Mouse (Mus musculus): ENCODE measurements around the gene Klhl5. TPM values are rescaled to one million over a fixed set of nuclear protein-coding genes. Genes with fewer than 3 reads are reported as not detected.

Gene Klhl5
- total RNA-seq (2017): 24.7 and 29.1 TPM in 2 replicates

DNA sequence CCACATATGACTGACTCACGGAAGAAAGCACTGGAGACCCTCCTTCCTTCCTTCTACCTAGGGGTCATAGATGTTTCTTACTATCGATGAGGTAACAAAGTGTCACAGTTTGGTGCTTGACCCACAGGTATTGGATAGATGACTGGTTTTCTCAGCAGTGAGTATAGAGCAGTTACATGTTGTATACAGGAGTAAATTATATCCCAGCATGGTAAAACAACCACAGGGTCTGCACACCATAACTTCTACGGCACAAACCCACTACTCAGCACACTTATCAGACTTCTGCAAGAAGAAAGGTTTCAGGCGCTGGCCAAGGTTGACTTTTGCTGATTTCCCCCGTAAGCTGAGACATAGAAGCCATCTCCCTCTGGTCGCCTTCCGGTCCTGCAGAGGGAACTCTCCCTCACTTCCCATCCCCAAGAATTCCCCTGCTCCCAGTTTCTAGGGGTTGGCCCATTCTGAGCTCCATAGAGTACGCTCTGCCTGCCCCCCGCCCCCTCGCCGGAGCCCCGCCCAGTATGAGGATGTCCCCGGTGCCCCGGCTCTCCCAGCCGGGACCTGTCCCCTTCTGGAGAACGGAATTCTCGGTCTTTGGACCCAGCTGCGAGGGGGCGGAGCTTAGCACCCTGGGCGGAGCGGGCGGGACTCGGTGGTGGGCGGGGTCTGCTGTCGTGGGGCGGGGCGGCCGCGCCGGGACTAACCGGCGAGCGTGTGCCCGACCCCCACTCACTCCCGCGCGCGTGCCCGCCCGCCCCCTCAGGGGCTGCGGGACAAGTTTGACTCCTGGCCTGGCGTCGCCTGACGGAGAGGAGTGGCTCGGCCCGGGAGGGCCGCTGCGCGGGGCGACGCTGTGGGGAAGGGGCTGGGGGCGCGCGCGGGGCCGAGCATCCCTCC is at the start of gene Klhl5:
Gene Klhl5 (plus strand): TSS at position 664 of the 897 bp plus-strand sequence.
- peak; percentile 75 for ATAC-seq (ENCODE audit: extremely low read depth, insufficient number of reproducible peaks, low FRiP score, poor library complexity, severe bottlenecking)

GRCm38 (mm10) chr5:65057596-65057995 is 49.7 kb upstream of the Klhl5 start:
- no peak for ATAC-seq (ENCODE audit: extremely low read depth, insufficient number of reproducible peaks, low FRiP score, poor library complexity, severe bottlenecking)

DNA sequence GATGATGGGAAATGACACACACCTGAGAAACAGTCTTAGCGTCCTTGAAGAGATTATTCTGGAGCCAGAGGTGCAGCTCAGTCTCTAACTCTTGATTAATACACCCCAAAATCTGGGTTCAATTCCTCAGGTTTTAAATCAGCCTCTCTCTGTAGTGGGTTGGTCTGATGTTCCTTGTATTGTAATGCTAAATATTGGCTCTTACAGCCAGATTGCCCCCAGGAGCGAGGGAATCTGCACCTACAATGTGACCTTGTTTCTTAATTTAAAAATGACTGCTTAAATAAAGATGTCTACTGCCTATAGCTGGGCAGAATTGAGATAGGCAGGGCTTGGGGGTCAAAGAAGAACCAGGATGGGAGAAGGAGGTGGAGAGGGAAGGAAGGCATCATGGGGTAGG is 47.5 kb upstream of the Klhl5 start:
- no peak for ATAC-seq (ENCODE audit: extremely low read depth, insufficient number of reproducible peaks, low FRiP score, poor library complexity, severe bottlenecking)

DNA sequence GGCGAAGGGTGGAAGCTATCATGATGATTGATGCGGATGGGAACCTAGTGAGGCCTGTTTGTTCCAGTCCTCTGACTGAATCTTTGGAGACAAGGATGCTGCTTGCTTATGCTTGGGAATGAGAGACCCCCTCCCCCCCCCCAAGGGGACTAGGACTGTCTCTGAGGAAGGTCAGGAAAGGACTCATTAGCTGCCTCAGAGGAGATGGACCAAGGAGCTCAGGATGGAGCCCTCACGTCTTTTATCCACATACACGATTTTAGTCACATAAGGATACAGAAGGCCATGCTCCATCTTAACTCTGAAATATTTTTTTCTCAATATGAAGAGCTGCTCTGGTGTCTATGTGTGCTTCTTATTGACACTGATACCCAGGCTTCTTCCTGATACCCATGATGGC is 45.1 kb upstream of the Klhl5 start:
- ATAC-seq (ENCODE audit: extremely low read depth, insufficient number of reproducible peaks, low FRiP score, poor library complexity, severe bottlenecking): no peak

GRCm38 (mm10) chr5:65063266-65063665 is 44.1 kb upstream of the Klhl5 start:
- ATAC-seq (ENCODE audit: extremely low read depth, insufficient number of reproducible peaks, low FRiP score, poor library complexity, severe bottlenecking): no peak

DNA sequence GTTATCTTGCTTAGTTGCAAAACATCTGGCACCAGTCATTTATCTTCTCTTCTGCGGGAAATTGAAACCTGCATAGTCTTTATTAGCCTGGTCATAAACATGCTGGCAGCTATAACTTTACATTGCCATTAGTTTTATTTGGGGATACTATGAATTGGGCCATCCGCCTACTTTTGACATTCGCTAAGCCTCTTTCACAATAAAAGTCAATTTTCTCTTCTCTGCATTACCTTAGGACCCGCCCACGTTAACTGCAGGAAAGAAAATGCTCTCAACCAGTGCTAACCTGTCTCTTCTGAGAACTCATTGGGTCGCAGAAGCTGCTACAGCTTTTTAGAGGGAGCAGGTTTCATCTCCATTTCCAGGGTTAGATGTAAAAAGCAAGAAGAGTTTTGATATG is 39.2 kb upstream of the Klhl5 start:
- ATAC-seq (ENCODE audit: extremely low read depth, insufficient number of reproducible peaks, low FRiP score, poor library complexity, severe bottlenecking): no peak

DNA sequence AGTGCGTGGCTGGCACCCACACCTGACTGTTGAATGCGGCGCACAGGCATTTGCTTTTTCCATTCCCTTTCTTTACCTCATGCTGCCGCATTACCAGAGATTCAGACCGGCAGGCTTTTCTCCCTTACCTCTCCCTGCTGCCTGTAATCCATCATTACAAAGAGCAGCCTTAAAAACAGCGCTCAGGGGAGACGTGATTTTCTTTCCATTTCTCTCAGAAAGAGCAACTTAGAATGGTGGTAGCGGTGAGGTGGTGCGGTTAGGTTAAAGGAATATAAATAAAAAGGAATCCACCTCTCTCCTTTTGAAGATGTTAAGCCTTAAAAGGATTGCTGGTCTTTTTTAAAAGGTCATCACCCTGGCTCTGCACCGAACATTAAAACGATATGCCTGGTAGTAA is 37.5 kb upstream of the Klhl5 start:
- no peak for ATAC-seq (ENCODE audit: extremely low read depth, insufficient number of reproducible peaks, low FRiP score, poor library complexity, severe bottlenecking)

DNA sequence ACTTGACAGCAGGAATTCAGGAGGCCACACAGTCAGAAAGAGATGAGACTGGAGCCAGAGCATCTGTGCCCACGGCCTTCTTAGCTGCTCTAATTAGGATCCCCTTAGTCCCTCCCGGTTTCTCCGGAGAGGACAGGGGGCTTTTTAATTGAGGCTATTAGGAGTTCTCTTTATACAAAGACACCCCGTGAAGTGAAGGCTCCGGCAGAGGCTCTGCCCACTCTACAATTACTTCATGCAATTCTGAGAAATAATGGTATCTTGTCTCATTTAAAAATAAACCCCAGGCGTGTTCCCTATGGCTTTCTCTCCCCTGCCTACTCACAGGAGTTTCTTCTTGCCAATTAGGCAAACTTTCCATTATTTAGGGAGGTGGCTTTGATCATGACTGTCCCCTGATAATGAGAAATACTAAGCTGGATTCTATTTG is 35.6 kb upstream of the Klhl5 start:
- no peak for ATAC-seq (ENCODE audit: extremely low read depth, insufficient number of reproducible peaks, low FRiP score, poor library complexity, severe bottlenecking)

GRCm38 (mm10) chr5:65073247-65073646 is 34.1 kb upstream of the Klhl5 start:
- no peak for ATAC-seq (ENCODE audit: extremely low read depth, insufficient number of reproducible peaks, low FRiP score, poor library complexity, severe bottlenecking)

- ATAC-seq (ENCODE audit: extremely low read depth, insufficient number of reproducible peaks, low FRiP score, poor library complexity, severe bottlenecking): no peak
Measured at GRCm38 (mm10) chr5:65074693-65075092, 32.6 kb upstream of the Klhl5 start.

DNA sequence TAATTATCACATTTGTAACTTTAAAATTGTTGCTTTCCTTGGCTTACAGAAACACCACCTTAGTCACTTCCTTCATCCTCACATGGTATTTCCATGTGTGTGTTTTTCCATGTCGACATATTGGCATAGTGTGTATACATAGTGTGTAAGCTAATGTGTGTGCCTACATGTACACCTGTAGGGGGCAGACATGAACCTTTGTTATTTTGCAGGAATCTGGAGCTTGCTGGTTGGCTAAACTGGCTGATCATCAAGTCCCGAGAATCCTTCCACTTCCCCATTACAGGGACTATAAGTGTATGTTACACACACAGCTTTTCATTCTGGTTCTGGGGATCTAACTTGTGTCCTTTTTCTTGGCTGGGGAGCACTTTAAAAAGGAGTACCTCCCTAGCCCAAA is 31.3 kb upstream of the Klhl5 start:
- peak; percentile 45; the same call in 1 of the 2 replicates for ATAC-seq (ENCODE audit: extremely low read depth, insufficient number of reproducible peaks, low FRiP score, poor library complexity, severe bottlenecking)

GRCm38 (mm10) chr5:65076748-65077147 is 30.6 kb upstream of the Klhl5 start:
- ATAC-seq (ENCODE audit: extremely low read depth, insufficient number of reproducible peaks, low FRiP score, poor library complexity, severe bottlenecking): no peak

GRCm38 (mm10) chr5:65078081-65078480 is 29.3 kb upstream of the Klhl5 start:
- no peak for ATAC-seq (ENCODE audit: extremely low read depth, insufficient number of reproducible peaks, low FRiP score, poor library complexity, severe bottlenecking)

GRCm38 (mm10) chr5:65079881-65080280 is 27.5 kb upstream of the Klhl5 start:
- ATAC-seq (ENCODE audit: extremely low read depth, insufficient number of reproducible peaks, low FRiP score, poor library complexity, severe bottlenecking): no peak

DNA sequence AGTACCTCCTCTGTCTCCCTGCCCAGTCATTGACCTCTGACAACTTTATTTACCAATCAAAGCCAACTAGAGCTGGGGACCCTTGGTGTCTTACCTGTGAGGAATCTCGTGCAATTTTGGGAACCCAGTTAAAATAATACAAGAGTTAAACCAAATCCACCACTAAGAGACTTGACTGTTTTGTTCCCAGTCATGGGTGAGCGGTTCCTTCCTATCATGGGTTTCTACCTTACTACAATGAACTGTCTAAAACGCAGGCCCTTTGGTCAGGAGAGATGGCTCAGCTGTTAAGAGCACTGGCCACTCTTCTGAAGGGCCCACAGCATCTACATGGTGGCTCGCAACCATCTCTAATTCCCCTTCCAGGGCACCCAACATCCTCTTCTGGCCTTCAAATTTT is 25.5 kb upstream of the Klhl5 start:
- no peak for ATAC-seq (ENCODE audit: extremely low read depth, insufficient number of reproducible peaks, low FRiP score, poor library complexity, severe bottlenecking)

DNA sequence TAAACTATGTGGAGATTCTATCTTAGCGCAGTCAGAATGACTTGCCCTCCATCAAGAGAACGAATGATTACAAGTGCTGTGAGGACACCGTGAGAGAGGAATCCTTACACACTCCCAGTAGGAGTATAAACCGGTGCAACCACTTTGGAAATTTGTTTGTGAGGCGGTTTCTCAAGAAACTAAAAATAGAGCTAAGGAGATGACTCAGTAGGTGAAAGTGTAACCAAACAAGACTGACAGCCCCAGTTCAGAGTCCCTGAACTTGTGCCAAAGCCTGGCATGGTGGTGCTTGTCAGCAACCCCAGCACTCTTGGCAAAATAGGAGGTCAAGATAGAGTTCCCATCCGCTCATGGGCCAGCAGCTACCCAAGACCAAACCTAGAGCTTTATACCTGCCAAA is 20.8 kb upstream of the Klhl5 start:
- ATAC-seq (ENCODE audit: extremely low read depth, insufficient number of reproducible peaks, low FRiP score, poor library complexity, severe bottlenecking): no peak

- ATAC-seq (ENCODE audit: extremely low read depth, insufficient number of reproducible peaks, low FRiP score, poor library complexity, severe bottlenecking): no peak
Measured at GRCm38 (mm10) chr5:65089707-65090106, 17.6 kb upstream of the Klhl5 start.

DNA sequence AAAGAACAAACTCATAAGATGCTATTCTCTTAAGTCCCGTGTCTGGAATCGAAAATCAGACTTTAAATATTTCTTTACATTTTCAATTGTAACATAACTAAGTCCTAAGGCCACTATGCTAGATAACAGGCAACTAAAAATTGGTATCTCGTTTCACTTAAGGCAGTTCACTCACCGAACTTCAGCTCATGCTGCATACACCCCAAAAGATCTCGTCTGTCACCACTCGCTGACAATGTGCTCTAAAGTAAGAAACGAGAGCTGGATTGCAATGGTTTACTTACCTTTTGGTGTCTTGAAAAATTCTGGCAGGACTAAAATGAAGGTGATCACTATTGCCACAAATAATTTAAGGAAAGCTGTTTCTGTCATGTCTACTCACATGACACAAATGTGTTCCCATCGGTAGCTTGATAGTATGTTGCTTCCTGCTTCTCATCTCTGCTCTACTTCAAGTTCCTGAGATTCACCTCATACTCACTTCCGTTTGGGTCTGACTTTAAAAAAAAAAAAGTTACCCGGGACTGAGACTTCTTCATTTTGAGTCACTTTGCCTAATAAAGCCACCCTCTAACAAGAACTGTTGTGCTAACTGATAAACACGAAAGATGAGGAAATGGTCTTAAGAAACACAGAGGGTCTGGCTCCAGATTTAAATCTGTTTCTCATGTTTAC is 16.0 kb upstream of the Klhl5 start:
- peak; percentile 83 for ATAC-seq (ENCODE audit: extremely low read depth, insufficient number of reproducible peaks, low FRiP score, poor library complexity, severe bottlenecking)

DNA sequence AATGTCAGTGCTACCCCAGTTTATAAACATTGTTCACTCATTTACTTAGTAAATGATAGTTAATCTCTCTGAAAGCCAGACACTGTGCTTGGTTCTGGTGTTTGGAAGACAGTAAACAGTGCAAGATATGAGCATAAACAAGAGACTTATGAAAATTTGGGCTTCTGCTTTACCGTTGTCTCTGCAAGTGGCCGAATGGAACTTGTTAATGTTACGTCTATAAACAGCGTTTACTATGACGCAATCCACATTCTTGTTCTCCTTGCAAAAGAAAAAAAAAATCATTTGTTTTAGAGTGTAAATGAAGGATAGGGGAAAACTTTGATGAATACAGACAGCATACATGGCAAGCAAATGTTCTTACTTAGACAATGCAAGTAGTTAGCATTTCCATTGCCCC is 15.4 kb upstream of the Klhl5 start, which contains the start of gene Tmem156:
Gene Tmem156 (minus strand): TSS at position 212 of the 400 bp plus-strand sequence.
- ATAC-seq (ENCODE audit: extremely low read depth, insufficient number of reproducible peaks, low FRiP score, poor library complexity, severe bottlenecking): peak; percentile 31; the same call in 1 of the 2 replicates

DNA sequence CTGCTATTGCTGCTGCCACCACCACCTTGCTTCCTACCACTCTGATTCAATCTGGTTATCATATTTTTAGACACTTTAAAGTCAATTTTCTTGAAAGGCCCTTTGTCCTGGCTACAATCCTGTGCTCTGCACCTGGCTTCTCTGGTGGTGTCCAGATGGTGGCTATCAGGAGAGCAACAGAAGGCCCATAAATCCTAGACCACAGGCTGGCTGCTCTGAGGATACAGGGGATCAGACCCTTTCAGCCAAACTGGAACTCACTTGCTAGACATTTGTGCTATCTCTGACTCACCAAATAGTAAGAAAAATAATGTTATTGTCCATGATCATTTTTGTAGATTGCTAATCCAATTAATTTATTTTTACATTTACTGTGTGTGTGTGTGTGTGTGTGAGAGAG is 13.6 kb upstream of the Klhl5 start:
- no peak for ATAC-seq (ENCODE audit: extremely low read depth, insufficient number of reproducible peaks, low FRiP score, poor library complexity, severe bottlenecking)
